Mouse (Mus musculus): ENCODE measurements at regions not wholly inside any gene's neighbourhood (a gene's known extent, or its start where the extent isn't known, plus 50 kb on each side); places are given as distances from the start of the nearest gene placed in this dataset.

- DNase-seq (ENCODE audit: low read depth, low spot score), result no peak
Observed at GRCm38 (mm10) chr3:140875500-140876200, 336.5 kb downstream of the Pdha2 start.

GRCm38 (mm10) chr3:140874070-140874895, 337.9 kb downstream of the Pdha2 start:
- DNase-seq (ENCODE audit: low read depth, low spot score), result no peak

- no peak for DNase-seq (ENCODE audit: low read depth, low spot score)
Observed at GRCm38 (mm10) chr3:140872511-140872910, 339.6 kb downstream of the Pdha2 start.

- no peak for DNase-seq (ENCODE audit: low read depth, low spot score)
Observed at GRCm38 (mm10) chr3:140871261-140871660, 340.9 kb downstream of the Pdha2 start.

GRCm38 (mm10) chr3:140840197-140840596, 372.0 kb downstream of the Pdha2 start:
- no peak for DNase-seq (ENCODE audit: low read depth, low spot score)

- no peak for DNase-seq (ENCODE audit: low read depth, low spot score)
Observed at GRCm38 (mm10) chr3:140837976-140838581, 374.1 kb downstream of the Pdha2 start.

GRCm38 (mm10) chr3:140821266-140821665, 390.9 kb downstream of the Pdha2 start:
- no peak for DNase-seq (ENCODE audit: low read depth, low spot score)

GRCm38 (mm10) chr3:140805586-140805985, 406.6 kb downstream of the Pdha2 start:
- no peak for DNase-seq (ENCODE audit: low read depth, low spot score)

- DNase-seq (ENCODE audit: low read depth, low spot score), result no peak
Observed at GRCm38 (mm10) chr3:140792943-140793342, 419.2 kb downstream of the Pdha2 start.

- DNase-seq (ENCODE audit: low read depth, low spot score), result no peak
Observed at GRCm38 (mm10) chr3:140785700-140786099, 426.5 kb downstream of the Pdha2 start.

GRCm38 (mm10) chr3:140760051-140760450, 452.1 kb downstream of the Pdha2 start:
- DNase-seq (ENCODE audit: low read depth, low spot score), result no peak

GRCm38 (mm10) chr3:140744501-140744900, 467.7 kb downstream of the Pdha2 start:
- no peak for DNase-seq (ENCODE audit: low read depth, low spot score)

GRCm38 (mm10) chr3:140740430-140740829, 471.7 kb downstream of the Pdha2 start:
- peak; percentile 27 for DNase-seq (ENCODE audit: low read depth, low spot score)

GRCm38 (mm10) chr3:140738654-140739369, 473.3 kb downstream of the Pdha2 start:
- DNase-seq (ENCODE audit: low read depth, low spot score), result no peak

- no peak for DNase-seq (ENCODE audit: low read depth, low spot score)
Observed at GRCm38 (mm10) chr3:140716896-140717295, 495.3 kb downstream of the Pdha2 start.

- no peak for DNase-seq (ENCODE audit: low read depth, low spot score)
Observed at GRCm38 (mm10) chr3:140707591-140708131, 504.5 kb downstream of the Pdha2 start.

GRCm38 (mm10) chr3:140706725-140707124, 505.4 kb downstream of the Pdha2 start:
- DNase-seq (ENCODE audit: low read depth, low spot score), result no peak

- no peak for DNase-seq (ENCODE audit: low read depth, low spot score)
Observed at GRCm38 (mm10) chr3:140705536-140705935, 506.6 kb downstream of the Pdha2 start.

GRCm38 (mm10) chr3:140702929-140703328, 509.2 kb downstream of the Pdha2 start:
- no peak for DNase-seq (ENCODE audit: low read depth, low spot score)

GRCm38 (mm10) chr3:140702271-140702681, 509.9 kb downstream of the Pdha2 start:
- no peak for DNase-seq (ENCODE audit: low read depth, low spot score)

- no peak for DNase-seq (ENCODE audit: low read depth, low spot score)
Observed at GRCm38 (mm10) chr3:140697295-140697694, 514.9 kb downstream of the Pdha2 start.

All from retina, postnatal 7 days (tissue).